Comparison of ENCODE assay signal across 23 mouse cellular contexts in the genomic region with DNA sequence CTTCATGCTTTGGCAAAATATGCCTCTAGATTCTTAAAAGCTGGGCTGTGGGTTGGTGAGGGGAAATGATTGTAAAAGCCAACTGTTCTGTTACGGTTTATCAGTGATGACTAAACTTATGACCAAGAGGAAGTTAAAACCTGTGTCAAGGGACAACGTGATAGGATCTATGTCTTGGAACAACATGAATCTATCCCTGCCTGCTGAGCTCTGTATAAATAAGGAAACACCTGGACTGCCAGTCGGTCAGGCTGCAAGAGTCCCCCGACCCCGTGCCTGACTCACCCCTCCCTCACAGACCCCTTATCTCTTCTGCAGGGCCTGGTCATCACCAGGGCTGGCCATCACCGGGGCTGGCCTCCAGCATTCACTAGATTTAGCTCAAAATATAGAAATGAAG. TPM values are rescaled to one million over a fixed set of nuclear protein-coding genes. Genes with fewer than 3 reads are reported as not detected.
DNase-seq lines count a peak whose midpoint lies in the region; ATAC-seq and TF ChIP-seq lines count a peak whose summit lies in the region.
"Had no signal": no experiment of that assay in that cellular context is flagged by ENCODE, and none has a peak within 500 bp of the region (broad histone marks: within the 10 kb centered on the region; RNA-seq: fewer than 3 reads in every experiment).

No protein-coding gene starts in this region.

- H3K9me3 ChIP-seq in heart, embryonic 12.5 days (replicated peaks): no peaks in the 10 kb centered on the region
- H3K9me3 ChIP-seq in MEL (replicated peaks; ENCODE audit: insufficient read depth, low read length): no peaks in the 10 kb centered on the region
- no peaks in the 10 kb centered on the region for H3K9me3 ChIP-seq in hindbrain, embryonic 13.5 days
- H3K9me3 ChIP-seq: embryonic facial prominence, embryonic 10.5 days; forebrain, embryonic 13.5 days; G1E; heart, embryonic 13.5 days; intestine, embryonic 15.5 days had no signal

- H3K27ac ChIP-seq in heart, embryonic 12.5 days (ENCODE audit: poor library complexity, severe bottlenecking): no peak overlapping the region
- H3K27ac ChIP-seq in MEL (ENCODE audit: control insufficient read depth, low read depth, low read length): no peak overlapping the region
- H3K27ac ChIP-seq in hindbrain, embryonic 13.5 days: no peak overlapping the region
- H3K27ac ChIP-seq: embryonic facial prominence, embryonic 10.5 days; forebrain, embryonic 13.5 days; gastrocnemius, adult 2 months; heart, adult 2 months; heart, embryonic 13.5 days; hindbrain, embryonic 14.5 days; intestine, embryonic 15.5 days had no signal

- 15% methylated on average over 6 of the region's 6 CpGs for WGBS in heart, embryonic 12.5 days
- WGBS in hindbrain, embryonic 13.5 days: 81% methylated on average over 6 of the region's 6 CpGs

- no peak overlapping the region for H3K4me2 ChIP-seq in heart, embryonic 12.5 days
- no peak overlapping the region for H3K4me2 ChIP-seq in hindbrain, embryonic 13.5 days
- H3K4me2 ChIP-seq: forebrain, embryonic 13.5 days; heart, embryonic 13.5 days; hindbrain, embryonic 14.5 days; intestine, embryonic 15.5 days had no signal

- no peak for DNase-seq in heart, postnatal 4 days
- DNase-seq in MEL (ENCODE audit: low read depth, low spot score): peak; percentile 41
- DNase-seq in spleen, adult 18-20 months: no peak
- no peak for DNase-seq in c-Kit-positive CD71-positive TER-119-positive erythroid progenitor cells, embryonic 14.5 days (ENCODE audit: low spot score)
- DNase-seq: adrenal gland, postnatal 14 days; cerebellum, adult 18-20 months; cerebellum, adult 9-11 months; cerebellum, postnatal 36 days; gastrocnemius, adult 2 months; gastrocnemius, postnatal 25 days; heart, adult 2 months; heart, postnatal 36 days had no signal

- H3K9ac ChIP-seq in heart, embryonic 12.5 days: no peak overlapping the region
- no peak overlapping the region for H3K9ac ChIP-seq in MEL (ENCODE audit: control insufficient read depth, low read depth, low read length, poor library complexity, severe bottlenecking)
- no peak overlapping the region for H3K9ac ChIP-seq in hindbrain, embryonic 13.5 days
- H3K9ac ChIP-seq: forebrain, embryonic 13.5 days; heart, embryonic 13.5 days; hindbrain, embryonic 14.5 days; intestine, embryonic 15.5 days had no signal

- no peak for TF ChIP-seq CTCF in MEL (IDR thresholded peaks at IDR 0.05 in 2 of 3, conservative IDR thresholded peaks at IDR 0.05 in 1 of 3; ENCODE audit: control insufficient read depth in 1 of 3, insufficient read depth in 1 of 3, low read depth in 2 of 3, low read length in 3 of 3, poor library complexity in 1 of 3, severe bottlenecking in 1 of 3)

- peak; percentile 51 to 55; a peak in 3 of 4 replicates for TF ChIP-seq EP300 in MEL (IDR thresholded peaks at IDR 0.05; ENCODE audit: low read depth in 1 of 2, low read length in 2 of 2)

- peaks cover 24% of the 10 kb centered on the region for H3K4me1 ChIP-seq in heart, embryonic 12.5 days (replicated peaks)
- H3K4me1 ChIP-seq in MEL (ENCODE audit: control insufficient read depth in 1 of 2, insufficient read depth in 2 of 2, low read length in 2 of 2): peaks cover 0 to 3% of the 10 kb centered on the region in 2 experiments; a peak in 2 of 4 replicates
- H3K4me1 ChIP-seq in hindbrain, embryonic 13.5 days (replicated peaks): 0 out of 2 replicates have a peak, but pooled peaks cover 3% of the 10 kb centered on the region
- H3K4me1 ChIP-seq: forebrain, embryonic 13.5 days had no signal

- H3K79me2 ChIP-seq in MEL (ENCODE audit: control insufficient read depth, insufficient read depth, low read length, poor library complexity): no peaks in the 10 kb centered on the region

- no peaks in the 10 kb centered on the region for H3K36me3 ChIP-seq in heart, embryonic 12.5 days
- H3K36me3 ChIP-seq in MEL (ENCODE audit: control insufficient read depth in 1 of 2, insufficient read depth in 2 of 2, low read length in 2 of 2): peaks cover 0 to 7% of the 10 kb centered on the region in 2 experiments; a peak in 2 of 4 replicates
- no peaks in the 10 kb centered on the region for H3K36me3 ChIP-seq in hindbrain, embryonic 13.5 days
- H3K36me3 ChIP-seq: embryonic facial prominence, embryonic 10.5 days; G1E; heart, embryonic 13.5 days; intestine, embryonic 15.5 days had no signal

- no peak overlapping the region for H3K4me3 ChIP-seq in heart, embryonic 12.5 days
- no peak overlapping the region for H3K4me3 ChIP-seq in MEL (ENCODE audit: control insufficient read depth in 1 of 2, insufficient read depth in 1 of 2, low read depth in 2 of 2, low read length in 2 of 2)
- H3K4me3 ChIP-seq in hindbrain, embryonic 13.5 days: no peak overlapping the region
- H3K4me3 ChIP-seq: embryonic facial prominence, embryonic 10.5 days; forebrain, embryonic 13.5 days; gastrocnemius, adult 2 months; heart, adult 2 months; heart, embryonic 13.5 days; intestine, embryonic 15.5 days had no signal

- no peak for TF ChIP-seq POLR2A in MEL (IDR thresholded peaks at IDR 0.05; ENCODE audit: control insufficient read depth in 1 of 2, insufficient read depth in 1 of 2, low read depth in 1 of 2, low read length in 2 of 2, poor library complexity in 1 of 2)

- TF ChIP-seq RAD21 in MEL (IDR thresholded peaks at IDR 0.05; ENCODE audit: low read depth, low read length): no peak

- ATAC-seq in heart, embryonic 12.5 days (ENCODE audit: insufficient number of reproducible peaks, low FRiP score): 0 out of 2 replicates have a peak, but pooled peaks have one; percentile 25
- ATAC-seq in megakaryocyte, adult 5-6 weeks (ENCODE audit: poor library complexity, severe bottlenecking): peak; percentile 49
- no peak for ATAC-seq in hindbrain, embryonic 13.5 days (ENCODE audit: low FRiP score)
- ATAC-seq: activated CD4-positive, CD25-positive, alpha-beta regulatory T cell, adult 4 months; forebrain, embryonic 13.5 days; intestine, embryonic 15.5 days; Patski had no signal

- H3K27me3 ChIP-seq in heart, embryonic 12.5 days (replicated peaks): no peaks in the 10 kb centered on the region
- peaks cover 0 to 2% of the 10 kb centered on the region in 2 experiments; a peak in 2 of 4 replicates for H3K27me3 ChIP-seq in MEL (ENCODE audit: control insufficient read depth in 1 of 2, insufficient read depth in 2 of 2, low read length in 2 of 2)
- H3K27me3 ChIP-seq in hindbrain, embryonic 13.5 days: no peaks in the 10 kb centered on the region
- H3K27me3 ChIP-seq: forebrain, embryonic 13.5 days; heart, embryonic 13.5 days; intestine, embryonic 15.5 days; Patski had no signal

TF ChIP-seq in MEL, 35 proteins besides CTCF, POLR2A, EP300 and RAD21:
- TF ChIP-seq MEF2A (IDR thresholded peaks at IDR 0.05; ENCODE audit: extremely low read depth, insufficient replicate concordance, low read depth, low read length, poor library complexity, severe bottlenecking) (no peak), ETS1 (IDR thresholded peaks at IDR 0.05; ENCODE audit: low read depth, low read length) (0 out of 2 replicates have a peak, but pooled peaks have one; percentile 35), GATA1 (IDR thresholded peaks at IDR 0.05; ENCODE audit: low read depth, low read length) (peak; percentile 26; the same call in 1 of the 2 replicates)
TF ChIP-seq in MEL: peak in this region for 2.

RNA-seq across cellular contexts. Expression of a gene that starts 15.9 kb away (rescaled TPM):
- 4.7 and 4.9 TPM in 2 replicates for polyA plus RNA-seq in heart, embryonic 12.5 days (2016; fragmentation: Nextera tagmentation; extraction: Ambion mirVana)
- 10 to 100 TPM; 10.3 TPM for total RNA-seq in heart, postnatal 4 days (2021)
- 2.1 and 2.5 TPM in 2 replicates for total RNA-seq in MEL (2012; rRNA removed)
- 1 to 10 TPM in 1 of 2 experiments, not detected in 1; 3.7 TPM for polyA plus RNA-seq in MEL (2012; ENCODE audit: insufficient read depth in 1 of 2, insufficient read length in 2 of 2, low read depth in 1 of 2, low replicate concordance in 2 of 2, missing spikeins in 1 of 2)
- total RNA-seq in megakaryocyte, adult 5-6 weeks (2015): 0.83 and 0.98 TPM in 2 replicates
- 2.4 and 4.4 TPM in 2 replicates for total RNA-seq in megakaryocyte, adult 5-6 weeks (2017)
- polyA plus RNA-seq in hindbrain, embryonic 13.5 days (2015; fragmentation: Nextera tagmentation; extraction: Ambion mirVana): 7.5 and 8.3 TPM in 2 replicates
